Mouse (Mus musculus) liver, postnatal 0 days (tissue): ENCODE results near the gene Tnnt3. TPM values are rescaled to one million over a fixed set of nuclear protein-coding genes. Genes with fewer than 3 reads are reported as not detected.
A peak's percentile ranks its signal among the peaks of the same experiment; 100 is the strongest.

Experiments used
- ATAC-seq: fragments of 200-750 bp; cut with Nextera tagmentation; 2 replicates; pipeline ENCODE4 v1.8.0; 2017; ENCODE audit warnings: mild to moderate bottlenecking, moderate library complexity
- DNase-seq: peaks from one replicate; pipeline ENCODE4 v3.0.0-alpha.2; 2016
- H3K27ac ChIP-seq: fragments of 300-500 bp; sonication (generic); 2 replicates; pipeline ENCODE4 v1.5.1; 2014; ENCODE audit warnings: antibody characterized with exemption, moderate library complexity, mild to moderate bottlenecking, low read depth
- H3K27me3 ChIP-seq: fragments of 300-500 bp; sonication (generic); 2 replicates; pipeline ENCODE4 v1.6.1; 2014; ENCODE audit warnings: low read length, control low read depth, mixed read lengths; ENCODE audit not compliant: insufficient read depth
- H3K36me3 ChIP-seq: fragments of 300-500 bp; sonication (generic); replicated peaks from 2 replicates; pipeline ENCODE4 v1.6.1; 2014; ENCODE audit warnings: mild to moderate bottlenecking, control low read depth, low read length, moderate library complexity, mixed read lengths; ENCODE audit not compliant: insufficient read depth
- H3K4me1 ChIP-seq: fragments of 300-500 bp; sonication (generic); 2 replicates; pipeline ENCODE4 v1.6.1; 2014; ENCODE audit warnings: antibody characterized with exemption, mild to moderate bottlenecking, control low read depth; ENCODE audit not compliant: insufficient read depth
- H3K4me2 ChIP-seq: fragments of 300-500 bp; sonication (generic); 2 replicates; pipeline ENCODE4 v1.6.1; 2014; ENCODE audit warnings: low read depth, mild to moderate bottlenecking, low read length, moderate library complexity, mixed read lengths
- H3K4me3 ChIP-seq: fragments of 300-500 bp; sonication (generic); 2 replicates; pipeline ENCODE4 v1.5.1; 2014; ENCODE audit warnings: low read depth, low read length
- H3K9ac ChIP-seq: fragments of 300-500 bp; sonication (generic); replicated peaks from 2 replicates; pipeline ENCODE4 v1.6.1; 2014; ENCODE audit warnings: mild to moderate bottlenecking, moderate library complexity
- H3K9me3 ChIP-seq: fragments of 300-500 bp; sonication (generic); 2 replicates; pipeline ENCODE4 v1.6.1; 2016; ENCODE audit warnings: mild to moderate bottlenecking, control low read depth, low read length, mixed read lengths
- CTCF ChIP-seq: sonication (generic); IDR thresholded peaks from 2 replicates; pipeline ENCODE4 v1.5.1; 2016; ENCODE audit warnings: antibody characterized with exemption, low read depth
- EP300 ChIP-seq: IDR thresholded peaks from 2 replicates; pipeline ENCODE4 v1.6.1; 2016; ENCODE audit warnings: antibody characterized with exemption, low read depth, mild to moderate bottlenecking
- WGBS: fragments of 180-500 bp; shearing (Covaris S2); extraction: QIAGEN DNeasy Blood & Tissue Kit; methylation state at CpG from one replicate; pipeline ENCODE4 v1.1.7; 2014; ENCODE audit not compliant: insufficient replicate concordance; 5-methylcytosine and 5-hydroxymethylcytosine counted together
- polyA plus RNA-seq: library from polyadenylated mRNA; unstranded; fragments of >200 nt; fragmentation: Nextera tagmentation; extraction: Ambion mirVana; gene quantifications from 2 replicates; pipeline ENCODE4 v1.2.1, GENCODE M21; 2015

Gene Tnnt3
- polyA plus RNA-seq, 1 experiment from 2014 or later: 3.6 TPM

GRCm38 (mm10) chr7:142556089-142556476 lies 57.4 kb downstream of the Tnnt3 start:
- Histone ChIP-seq H3K27ac (no peak overlapping the region), H3K27me3 (no peaks in the 10 kb centered on the region), H3K4me2 (no peak overlapping the region), H3K4me3 (no peak overlapping the region), H3K4me1 (peaks cover 29% of the 10 kb centered on the region), H3K9ac (no peak overlapping the region), H3K9me3 (no peaks in the 10 kb centered on the region), H3K36me3 (no peaks in the 10 kb centered on the region)
- DNase-seq (no peak), ATAC-seq (no peak)
- WGBS: 70% methylated on average over 2 of the region's 2 CpGs
- TF ChIP-seq EP300 (no peak), CTCF (no peak)

- no peak overlapping the region for H3K9ac ChIP-seq
- H3K27ac ChIP-seq: no peak overlapping the region
- no peak overlapping the region for H3K4me2 ChIP-seq
- no peak for ATAC-seq
- DNase-seq: no peak
- no peaks in the 10 kb centered on the region for H3K36me3 ChIP-seq
- 70% methylated on average over 6 of the region's 6 CpGs for WGBS
- H3K4me3 ChIP-seq: no peak overlapping the region
- H3K9me3 ChIP-seq: no peaks in the 10 kb centered on the region
- TF ChIP-seq CTCF (no peak), EP300 (no peak)
- peaks cover 36% of the 10 kb centered on the region for H3K4me1 ChIP-seq
- no peaks in the 10 kb centered on the region for H3K27me3 ChIP-seq
These were observed 59.1 kb downstream of the Tnnt3 start for GRCm38 (mm10) chr7:142557696-142558095.

- DNase-seq (no peak), ATAC-seq (no peak)
- Histone ChIP-seq H3K9me3 (no peaks in the 10 kb centered on the region), H3K4me3 (no peak overlapping the region), H3K27ac (no peak overlapping the region), H3K27me3 (no peaks in the 10 kb centered on the region), H3K4me1 (peaks cover 38% of the 10 kb centered on the region), H3K9ac (no peak overlapping the region), H3K4me2 (no peak overlapping the region), H3K36me3 (no peaks in the 10 kb centered on the region)
- WGBS: 86% methylated on average over 9 of the region's 9 CpGs
- TF ChIP-seq EP300: no peak
These were observed 60.0 kb downstream of the Tnnt3 start for GRCm38 (mm10) chr7:142558511-142559146.

GRCm38 (mm10) chr7:142559651-142560175 lies 61.1 kb downstream of the Tnnt3 start:
- WGBS: 76% methylated on average over 5 of the region's 5 CpGs
- Histone ChIP-seq H3K4me1 (peaks cover 38% of the 10 kb centered on the region), H3K9me3 (no peaks in the 10 kb centered on the region), H3K36me3 (no peaks in the 10 kb centered on the region), H3K27me3 (no peaks in the 10 kb centered on the region), H3K27ac (peak overlapping the region; percentile 29; the same call in 1 of the 2 replicates), H3K9ac (no peak overlapping the region), H3K4me3 (no peak overlapping the region), H3K4me2 (no peak overlapping the region)
- TF ChIP-seq CTCF (no peak), EP300 (no peak)
- DNase-seq: no peak
- ATAC-seq: no peak

GRCm38 (mm10) chr7:142560942-142561855 lies 62.6 kb downstream of the Tnnt3 start:
- Histone ChIP-seq H3K9me3 (no peaks in the 10 kb centered on the region), H3K4me3 (no peak overlapping the region), H3K36me3 (no peaks in the 10 kb centered on the region), H3K4me2 (no peak overlapping the region), H3K27me3 (no peaks in the 10 kb centered on the region), H3K4me1 (peaks cover 46% of the 10 kb centered on the region), H3K9ac (no peak overlapping the region), H3K27ac (peak overlapping the region; percentile 90)
- DNase-seq (peak; percentile 43), ATAC-seq (peak; percentile 39; the same call in 1 of the 2 replicates)
- 45% methylated on average over 18 of the region's 18 CpGs for WGBS
- TF ChIP-seq EP300: no peak
- no peak for TF ChIP-seq CTCF

- H3K27me3 ChIP-seq: no peaks in the 10 kb centered on the region
- no peak overlapping the region for H3K9ac ChIP-seq
- H3K9me3 ChIP-seq: no peaks in the 10 kb centered on the region
- H3K4me3 ChIP-seq: no peak overlapping the region
- H3K27ac ChIP-seq: peak overlapping the region; percentile 90
- 52% methylated on average over 4 of the region's 4 CpGs for WGBS
- TF ChIP-seq CTCF (no peak), EP300 (no peak)
- no peak overlapping the region for H3K4me2 ChIP-seq
- ATAC-seq: no peak
- H3K4me1 ChIP-seq: peaks cover 51% of the 10 kb centered on the region
- DNase-seq: no peak
- no peaks in the 10 kb centered on the region for H3K36me3 ChIP-seq
These were observed 63.3 kb downstream of the Tnnt3 start for GRCm38 (mm10) chr7:142561856-142562404.
